In genomic region chr12:57537791-57538587, GRCm38 (mm10) we compare ENCODE assay signal across 9 mouse cellular contexts. TPM values are rescaled to one million over a fixed set of nuclear protein-coding genes. Genes with fewer than 3 reads are reported as not detected.
A peak's percentile ranks its signal among the peaks of the same experiment; 100 is the strongest.
DNase-seq lines count a peak whose midpoint lies in the region; ATAC-seq and TF ChIP-seq lines count a peak whose summit lies in the region.
"Had no signal": no experiment of that assay in that cellular context is flagged by ENCODE, and none has a peak within 500 bp of the region (broad histone marks: within the 10 kb centered on the region; RNA-seq: fewer than 3 reads in every experiment).

No protein-coding gene starts in this region.

- no peak overlapping the region for H3K9ac ChIP-seq in kidney, postnatal 0 days (ENCODE audit: low read depth, low read length)
- H3K9ac ChIP-seq in embryonic facial prominence, embryonic 14.5 days (ENCODE audit: low read depth, low read length) = no peak overlapping the region
- no peak overlapping the region for H3K9ac ChIP-seq in limb, embryonic 11.5 days (ENCODE audit: low read length)

- peak overlapping the region; percentile 13 for H3K4me3 ChIP-seq in kidney, postnatal 0 days (replicated peaks; ENCODE audit: low read depth, low read length)
- H3K4me3 ChIP-seq in embryonic facial prominence, embryonic 14.5 days (ENCODE audit: low read depth, low read length) = peak overlapping the region; percentile 25
- H3K4me3 ChIP-seq in limb, embryonic 11.5 days (ENCODE audit: low read depth, low read length) = peak overlapping the region; percentile 38
- H3K4me3 ChIP-seq: myocyte had no signal

- TF ChIP-seq CTCF in kidney, postnatal 0 days (IDR thresholded peaks at IDR 0.05; ENCODE audit: low read depth) = no peak

- no peak for DNase-seq in kidney, postnatal 0 days (ENCODE audit: low spot score)
- DNase-seq in kidney, postnatal 14 days = no peak
- no peak for DNase-seq in embryonic facial prominence, embryonic 14.5 days (ENCODE audit: low spot score)
- DNase-seq in limb, embryonic 11.5 days (ENCODE audit: low spot score) = peak; percentile 58
- DNase-seq in retina, embryonic 14.5 days (ENCODE audit: low spot score) = peak; percentile 47
- no peak for DNase-seq in gastrocnemius, postnatal 10 days
- no peak for DNase-seq in cerebellum, postnatal 36 days

- ATAC-seq in kidney, postnatal 0 days (replicated peaks; ENCODE audit: low FRiP score, low read depth) = no peak
- ATAC-seq in embryonic facial prominence, embryonic 14.5 days (ENCODE audit: low read depth) = no peak
- no peak for ATAC-seq in limb, embryonic 11.5 days (ENCODE audit: insufficient number of reproducible peaks, low FRiP score, low TSS enrichment, low read depth)
- no peak for ATAC-seq in erythroblast, adult 5-6 weeks (replicated peaks; ENCODE audit: low FRiP score, poor library complexity, severe bottlenecking)

- H3K27ac ChIP-seq in kidney, postnatal 0 days = no peak overlapping the region
- no peak overlapping the region for H3K27ac ChIP-seq in embryonic facial prominence, embryonic 14.5 days (replicated peaks; ENCODE audit: low read depth, low read length)
- H3K27ac ChIP-seq in limb, embryonic 11.5 days (replicated peaks; ENCODE audit: low read depth, low read length) = no peak overlapping the region

- peaks cover 77% of the 10 kb centered on the region for H3K27me3 ChIP-seq in kidney, postnatal 0 days (ENCODE audit: insufficient read depth, low read length)
- H3K27me3 ChIP-seq in embryonic facial prominence, embryonic 14.5 days (replicated peaks; ENCODE audit: control insufficient read depth, insufficient read depth, low read length) = peaks cover 92% of the 10 kb centered on the region
- peaks cover 69% of the 10 kb centered on the region for H3K27me3 ChIP-seq in limb, embryonic 11.5 days (ENCODE audit: control insufficient read depth, insufficient read depth, low read length)

- WGBS in kidney, postnatal 0 days = 2% methylated on average over 21 of the region's 21 CpGs
- 3% methylated on average over 21 of the region's 21 CpGs for WGBS in embryonic facial prominence, embryonic 14.5 days
- 2% methylated on average over 21 of the region's 21 CpGs for WGBS in limb, embryonic 11.5 days

- H3K4me2 ChIP-seq in kidney, postnatal 0 days (ENCODE audit: low read length) = peak overlapping the region; percentile 43
- H3K4me2 ChIP-seq in embryonic facial prominence, embryonic 14.5 days (ENCODE audit: low read depth, low read length) = peak overlapping the region; percentile 50
- peak overlapping the region; percentile 80 for H3K4me2 ChIP-seq in limb, embryonic 11.5 days (ENCODE audit: low read depth, severe bottlenecking)

- H3K4me1 ChIP-seq in kidney, postnatal 0 days (replicated peaks; ENCODE audit: insufficient read depth, low read length) = no peaks in the 10 kb centered on the region; the same call in 1 of the 2 replicates
- peaks cover 14% of the 10 kb centered on the region; the same call in 1 of the 2 replicates for H3K4me1 ChIP-seq in embryonic facial prominence, embryonic 14.5 days (ENCODE audit: control insufficient read depth, insufficient read depth, low read length)
- peaks cover 7% of the 10 kb centered on the region for H3K4me1 ChIP-seq in limb, embryonic 11.5 days (ENCODE audit: control insufficient read depth, insufficient read depth, low read length)

- no peaks in the 10 kb centered on the region for H3K36me3 ChIP-seq in kidney, postnatal 0 days (ENCODE audit: insufficient read depth, low read length)
- no peaks in the 10 kb centered on the region for H3K36me3 ChIP-seq in embryonic facial prominence, embryonic 14.5 days (ENCODE audit: control insufficient read depth, insufficient read depth, low read length)
- no peaks in the 10 kb centered on the region for H3K36me3 ChIP-seq in limb, embryonic 11.5 days (ENCODE audit: control insufficient read depth, insufficient read depth, low read length)

- H3K9me3 ChIP-seq in kidney, postnatal 0 days (replicated peaks; ENCODE audit: low read length) = no peaks in the 10 kb centered on the region
- H3K9me3 ChIP-seq in embryonic facial prominence, embryonic 14.5 days (ENCODE audit: control insufficient read depth, low read length) = no peaks in the 10 kb centered on the region
- H3K9me3 ChIP-seq in limb, embryonic 11.5 days (ENCODE audit: control insufficient read depth, low read length) = no peaks in the 10 kb centered on the region

RNA-seq across cellular contexts. Expression of gene Foxa1, which starts 8.7 kb away (rescaled TPM):
- polyA plus RNA-seq in kidney, postnatal 0 days (2015; fragmentation: Nextera tagmentation; extraction: Ambion mirVana) = 0.57 and 1.7 TPM in 2 replicates
- 2.3 and 3.2 TPM in 2 replicates for polyA plus RNA-seq in embryonic facial prominence, embryonic 14.5 days (2014; fragmentation: Nextera tagmentation; extraction: Ambion mirVana)
- polyA plus RNA-seq in limb, embryonic 11.5 days (2014; fragmentation: Nextera tagmentation; extraction: Ambion mirVana) = not detected in 2 replicates
- not detected in 2 replicates for total RNA-seq in erythroblast, adult 5-6 weeks (2015; ENCODE audit: low replicate concordance)
- total RNA-seq in erythroblast, adult 5-6 weeks (2017; ENCODE audit: low replicate concordance) = not detected in 2 replicates
- not detected for total RNA-seq in gastrocnemius, postnatal 10 days (2021)
- polyA plus RNA-seq: myocyte had no signal

RNA-seq across cellular contexts. Expression of gene Ttc6, which starts 25.9 kb away (rescaled TPM):
- polyA plus RNA-seq in kidney, postnatal 0 days (2015; fragmentation: Nextera tagmentation; extraction: Ambion mirVana) = 0.09 and 0.18 TPM in 2 replicates
- polyA plus RNA-seq in embryonic facial prominence, embryonic 14.5 days (2014; fragmentation: Nextera tagmentation; extraction: Ambion mirVana) = 0.78 and 0.80 TPM in 2 replicates
- polyA plus RNA-seq in limb, embryonic 11.5 days (2014; fragmentation: Nextera tagmentation; extraction: Ambion mirVana) = 0.06 and 0.28 TPM in 2 replicates
- not detected in 2 replicates for total RNA-seq in erythroblast, adult 5-6 weeks (2015; ENCODE audit: low replicate concordance)
- total RNA-seq in erythroblast, adult 5-6 weeks (2017; ENCODE audit: low replicate concordance) = not detected in 2 replicates
- total RNA-seq in gastrocnemius, postnatal 10 days (2021) = not detected
- polyA plus RNA-seq: myocyte had no signal

Comparison
In these comparisons a context has a peak if more than half of its experiments do, and no peak if none do; other contexts are left out.
1. DNase-seq: peak in limb, embryonic 11.5 days (single experiment) and retina, embryonic 14.5 days (single experiment); none in kidney, postnatal 0 days (single experiment), kidney, postnatal 14 days (single experiment), embryonic facial prominence, embryonic 14.5 days (single experiment), gastrocnemius, postnatal 10 days (single experiment) and cerebellum, postnatal 36 days (0 of 2).
2. Peak in every context shown above with its lines, with median percentiles within 50 percentile points of each other: H3K4me2 ChIP-seq and H3K4me3 ChIP-seq.